Mouse (Mus musculus) midbrain, embryonic 16.5 days (tissue): ENCODE measurements at regions not wholly inside any gene's neighbourhood (a gene's known extent, or its start where the extent isn't known, plus 50 kb on each side); places are given as distances from the start of the nearest gene placed in this dataset.

Source experiments
- ATAC-seq: fragments of 200-750 bp; cut with Nextera tagmentation; 2 replicates; pipeline ENCODE4 v1.8.0; 2017; ENCODE audit warnings: moderate TSS enrichment
- H3K27ac ChIP-seq: fragments of 300-500 bp; sonication (generic); 2 replicates; pipeline ENCODE4 v1.5.1; 2014; ENCODE audit warnings: mild to moderate bottlenecking, low read length, mixed read lengths
- H3K27me3 ChIP-seq: fragments of 300-500 bp; sonication (generic); 2 replicates; pipeline ENCODE4 v1.6.1; 2014; ENCODE audit warnings: low read depth, low read length, mixed read lengths; ENCODE audit not compliant: control insufficient read depth, insufficient read depth
- H3K36me3 ChIP-seq: fragments of 300-500 bp; sonication (generic); 2 replicates; pipeline ENCODE4 v1.6.1; 2014; ENCODE audit warnings: mild to moderate bottlenecking, low read length, moderate library complexity, mixed read lengths; ENCODE audit not compliant: control insufficient read depth, insufficient read depth
- H3K4me1 ChIP-seq: fragments of 300-500 bp; sonication (generic); 2 replicates; pipeline ENCODE4 v1.6.1; 2014; ENCODE audit warnings: mild to moderate bottlenecking, low read length, mixed read lengths; ENCODE audit not compliant: control insufficient read depth, insufficient read depth
- H3K4me2 ChIP-seq: fragments of 300-500 bp; sonication (generic); 2 replicates; pipeline ENCODE4 v1.6.1; 2014; ENCODE audit warnings: mild to moderate bottlenecking, low read length, mixed read lengths
- H3K4me3 ChIP-seq: fragments of 300-500 bp; sonication (generic); 2 replicates; pipeline ENCODE4 v1.5.1; 2014; ENCODE audit warnings: low read depth, mild to moderate bottlenecking, low read length, moderate library complexity, mixed read lengths
- H3K9ac ChIP-seq: fragments of 300-500 bp; sonication (generic); 2 replicates; pipeline ENCODE4 v1.6.1; 2014; ENCODE audit warnings: low read depth, low read length, mixed read lengths
- H3K9me3 ChIP-seq: fragments of 300-500 bp; sonication (generic); replicated peaks from 2 replicates; pipeline ENCODE4 v1.6.1; 2014; ENCODE audit warnings: mild to moderate bottlenecking, low read length, mixed read lengths; ENCODE audit not compliant: control insufficient read depth, poor library complexity, severe bottlenecking
- WGBS: fragments of 180-500 bp; shearing (Covaris S2); extraction: QIAGEN DNeasy Blood & Tissue Kit; methylation state at CpG from one replicate; pipeline ENCODE4 v1.1.7; 2014; 5-methylcytosine and 5-hydroxymethylcytosine counted together

DNA sequence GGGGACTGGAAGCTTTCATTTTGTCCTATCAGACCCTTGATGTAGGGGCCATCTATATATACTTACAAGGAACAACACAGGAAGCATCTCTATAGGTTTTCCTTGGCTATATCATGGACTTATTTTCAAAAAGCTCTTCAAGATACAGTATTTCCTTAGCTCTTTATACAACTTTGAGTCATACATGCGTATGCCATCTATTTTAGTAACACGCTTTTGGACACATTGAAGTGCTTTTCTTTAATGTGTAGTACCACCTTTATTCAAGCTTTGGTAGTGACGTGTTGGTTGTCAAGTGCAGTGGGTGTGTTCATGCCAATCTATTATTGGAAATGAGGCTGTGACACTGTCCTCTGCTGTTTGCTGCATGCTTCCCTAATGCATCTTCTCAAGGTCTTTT, 202.1 kb upstream of the Cdh6 start:
- ATAC-seq, result no peak
- Histone ChIP-seq H3K9me3 (no peaks in the 10 kb centered on the region), H3K4me2 (no peak overlapping the region), H3K4me1 (no peaks in the 10 kb centered on the region), H3K9ac (no peak overlapping the region), H3K36me3 (no peaks in the 10 kb centered on the region), H3K4me3 (no peak overlapping the region), H3K27ac (no peak overlapping the region), H3K27me3 (no peaks in the 10 kb centered on the region)
- 90% methylated on average over 3 of the region's 3 CpGs for WGBS

DNA sequence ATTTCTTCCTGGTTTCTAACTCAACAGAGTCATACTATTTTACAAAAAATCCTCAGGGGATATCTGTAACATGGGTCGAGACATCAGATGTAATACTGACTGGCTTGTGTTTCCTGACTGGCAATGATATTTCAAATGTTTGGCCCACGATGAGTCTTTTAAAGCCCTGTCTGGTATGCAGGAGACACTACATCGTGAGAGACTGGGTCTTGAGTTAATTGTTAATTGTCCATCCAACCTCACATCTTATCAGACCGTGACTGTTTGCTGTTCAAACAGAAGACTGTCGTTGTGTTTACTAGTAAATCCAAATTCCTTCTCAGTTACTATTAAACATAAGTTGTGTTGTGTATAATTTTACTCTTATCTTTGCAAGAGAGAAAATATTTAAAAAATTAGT, 195.3 kb upstream of the Cdh6 start:
- no peak overlapping the region for H3K4me2 ChIP-seq
- WGBS, result 82% methylated on average over 5 of the region's 5 CpGs
- no peak overlapping the region for H3K27ac ChIP-seq
- ATAC-seq, result no peak
- no peaks in the 10 kb centered on the region for H3K36me3 ChIP-seq
- no peaks in the 10 kb centered on the region for H3K9me3 ChIP-seq
- no peaks in the 10 kb centered on the region for H3K27me3 ChIP-seq
- H3K9ac ChIP-seq, result no peak overlapping the region
- no peak overlapping the region for H3K4me3 ChIP-seq
- no peaks in the 10 kb centered on the region for H3K4me1 ChIP-seq

DNA sequence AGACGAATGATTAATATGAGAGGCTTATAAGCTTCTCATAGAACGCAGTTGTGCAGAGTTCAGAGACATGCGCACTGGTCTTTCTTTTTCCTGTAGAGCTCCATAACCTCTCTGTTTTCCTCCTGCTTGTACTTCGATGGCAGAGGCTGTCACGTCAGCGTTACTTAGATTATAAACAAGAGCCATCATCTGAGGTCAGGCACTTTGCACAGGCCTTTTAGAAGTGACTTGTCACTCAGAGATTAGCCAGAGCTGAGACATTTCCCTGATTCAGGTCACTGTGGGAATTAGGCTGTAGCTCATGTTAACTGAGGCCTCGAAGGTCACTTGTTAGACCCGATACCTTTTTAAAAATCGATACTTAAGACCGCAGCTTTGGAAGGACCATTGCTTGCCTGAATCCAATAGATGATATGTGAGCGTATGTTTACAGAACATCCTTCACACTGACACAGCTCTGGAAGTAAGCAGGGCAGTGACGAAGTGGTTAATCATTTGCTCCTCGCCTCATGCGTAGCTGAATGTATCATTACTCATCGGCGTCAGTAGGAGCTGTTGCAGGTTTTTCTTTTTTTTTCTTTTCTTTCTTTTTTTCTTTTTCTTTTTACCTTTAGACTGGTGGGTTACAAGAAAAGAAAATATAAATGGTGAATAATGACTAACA, 193.9 kb upstream of the Cdh6 start:
- no peak for ATAC-seq
- H3K27me3 ChIP-seq, result no peaks in the 10 kb centered on the region
- H3K4me2 ChIP-seq, result no peak overlapping the region
- no peak overlapping the region for H3K27ac ChIP-seq
- 80% methylated on average over 16 of the region's 16 CpGs for WGBS
- H3K4me1 ChIP-seq, result no peaks in the 10 kb centered on the region
- H3K9me3 ChIP-seq, result no peaks in the 10 kb centered on the region
- no peak overlapping the region for H3K9ac ChIP-seq
- H3K4me3 ChIP-seq, result no peak overlapping the region
- no peaks in the 10 kb centered on the region for H3K36me3 ChIP-seq

DNA sequence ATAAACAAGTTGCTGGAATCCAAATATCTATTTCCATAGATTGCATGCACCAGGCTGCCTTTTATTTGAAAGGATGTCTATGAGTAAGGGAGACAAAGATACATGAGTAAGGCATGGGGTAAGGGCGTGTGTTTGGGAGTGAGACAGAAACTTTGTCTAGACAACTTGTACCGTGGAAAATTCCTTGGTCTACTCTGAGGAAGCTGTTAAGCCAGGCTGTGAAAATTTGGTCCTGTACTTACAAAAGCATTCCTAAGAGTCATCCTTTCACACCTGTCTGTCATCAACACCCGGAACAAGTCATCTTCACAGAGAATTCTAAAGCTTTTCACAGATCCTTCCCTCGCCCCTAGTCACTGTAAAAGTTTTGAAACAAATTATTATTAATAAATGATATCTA, 193.1 kb upstream of the Cdh6 start:
- H3K27ac ChIP-seq, result no peak overlapping the region
- H3K9me3 ChIP-seq, result no peaks in the 10 kb centered on the region
- no peak overlapping the region for H3K4me3 ChIP-seq
- no peaks in the 10 kb centered on the region for H3K36me3 ChIP-seq
- ATAC-seq, result no peak
- no peak overlapping the region for H3K9ac ChIP-seq
- no peaks in the 10 kb centered on the region for H3K4me1 ChIP-seq
- no peak overlapping the region for H3K4me2 ChIP-seq
- WGBS, result 82% methylated on average over 4 of the region's 4 CpGs
- no peaks in the 10 kb centered on the region for H3K27me3 ChIP-seq

DNA sequence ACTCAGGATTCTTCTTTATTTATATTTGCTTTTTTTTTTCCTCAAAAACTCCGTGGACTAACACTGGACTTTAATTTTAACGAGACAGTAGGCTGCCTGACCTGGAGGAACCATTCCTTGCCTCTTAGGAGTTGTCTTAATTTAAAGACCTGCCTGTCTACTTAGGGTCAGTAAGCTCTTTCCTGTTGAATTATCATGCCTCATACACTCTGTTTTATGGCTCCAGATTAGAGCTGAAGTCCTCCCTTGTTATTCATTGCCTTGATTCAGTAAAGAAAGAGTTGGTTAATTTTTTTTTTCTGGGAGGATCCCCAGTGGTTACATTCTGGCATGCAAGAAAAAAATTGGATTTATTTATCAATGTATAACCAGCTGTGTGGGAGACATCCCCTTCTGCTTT, 187.3 kb upstream of the Cdh6 start:
- 53% methylated on average over 2 of the region's 2 CpGs for WGBS
- H3K9ac ChIP-seq, result no peak overlapping the region
- no peak overlapping the region for H3K4me3 ChIP-seq
- H3K36me3 ChIP-seq, result no peaks in the 10 kb centered on the region
- no peaks in the 10 kb centered on the region for H3K4me1 ChIP-seq
- H3K9me3 ChIP-seq, result no peaks in the 10 kb centered on the region
- ATAC-seq, result no peak
- H3K4me2 ChIP-seq, result no peak overlapping the region
- H3K27me3 ChIP-seq, result no peaks in the 10 kb centered on the region
- H3K27ac ChIP-seq, result no peak overlapping the region

DNA sequence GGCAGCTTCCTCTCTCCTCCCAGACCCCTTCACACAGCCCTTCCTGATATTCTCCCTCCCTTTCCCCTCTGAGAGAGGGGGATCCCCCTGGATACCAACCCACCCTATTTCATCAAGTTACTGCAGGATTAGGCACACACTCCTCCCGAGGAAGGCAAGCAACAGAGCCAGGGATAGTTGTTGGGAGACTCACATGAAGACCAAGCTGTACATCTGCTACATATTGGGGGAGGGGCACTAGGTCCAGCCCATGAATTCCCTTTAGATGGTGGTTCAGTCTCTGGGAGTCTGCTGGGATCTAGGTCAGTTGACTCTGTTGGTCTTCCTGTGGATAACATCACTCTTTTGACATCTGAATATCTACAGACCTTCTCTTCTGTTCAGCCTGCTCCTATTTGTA, 185.6 kb upstream of the Cdh6 start:
- no peaks in the 10 kb centered on the region for H3K4me1 ChIP-seq
- 55% methylated on average over 1 of the region's 1 CpGs for WGBS
- no peak overlapping the region for H3K9ac ChIP-seq
- ATAC-seq, result no peak
- H3K27me3 ChIP-seq, result no peaks in the 10 kb centered on the region
- no peak overlapping the region for H3K27ac ChIP-seq
- no peaks in the 10 kb centered on the region for H3K9me3 ChIP-seq
- no peaks in the 10 kb centered on the region for H3K36me3 ChIP-seq
- no peak overlapping the region for H3K4me2 ChIP-seq
- H3K4me3 ChIP-seq, result no peak overlapping the region

DNA sequence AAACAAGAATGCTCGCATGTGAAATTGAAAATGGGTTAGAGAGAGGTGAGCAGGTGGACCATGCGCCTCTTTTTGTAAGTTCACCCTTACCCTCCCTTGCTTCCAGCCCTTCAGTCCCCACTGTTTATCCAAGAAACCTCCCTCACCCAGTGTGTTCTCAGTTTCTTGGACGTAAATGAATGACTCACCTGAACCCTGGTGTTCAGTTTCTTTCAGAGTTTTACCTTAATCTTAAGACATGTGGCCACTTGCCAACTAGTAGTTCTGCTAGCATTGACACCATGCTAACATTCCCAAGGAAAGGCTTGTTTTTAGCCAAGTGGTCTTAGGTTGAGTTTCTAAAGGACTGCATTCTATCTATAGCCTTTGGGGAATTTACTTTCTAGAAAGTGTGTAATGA, 176.8 kb upstream of the Cdh6 start:
- whole genome bisulfite sequencing, result 85% methylated on average over 3 of the region's 3 CpGs
- no peaks in the 10 kb centered on the region for H3K36me3 ChIP-seq
- H3K4me3 ChIP-seq, result no peak overlapping the region
- ATAC-seq, result no peak
- no peak overlapping the region for H3K9ac ChIP-seq
- no peaks in the 10 kb centered on the region for H3K4me1 ChIP-seq
- H3K27ac ChIP-seq, result no peak overlapping the region
- no peak overlapping the region for H3K4me2 ChIP-seq
- no peaks in the 10 kb centered on the region for H3K27me3 ChIP-seq
- H3K9me3 ChIP-seq, result no peaks in the 10 kb centered on the region

DNA sequence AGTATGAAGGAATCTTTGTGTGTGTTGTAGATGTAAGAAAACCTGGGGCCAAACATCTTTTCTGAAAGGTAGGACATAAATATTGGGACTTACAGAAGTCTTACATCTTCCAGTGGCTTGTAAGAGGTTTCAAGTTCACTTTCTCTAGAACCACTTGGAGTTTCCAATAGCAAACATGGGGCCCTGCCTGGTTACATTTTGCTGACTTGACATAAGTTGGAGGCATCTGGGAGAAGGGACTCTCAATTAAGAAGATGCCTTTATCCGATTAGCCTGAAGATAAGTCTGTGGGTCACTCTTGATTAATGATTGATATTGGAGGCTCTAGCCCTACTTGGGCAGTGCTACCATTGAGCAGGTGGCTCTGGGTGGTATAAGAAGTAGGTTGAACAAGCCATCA, 162.9 kb upstream of the Cdh6 start:
- no peak overlapping the region for H3K4me2 ChIP-seq
- 100% methylated on average over 1 of the region's 1 CpGs for WGBS
- H3K36me3 ChIP-seq, result no peaks in the 10 kb centered on the region
- ATAC-seq, result no peak
- no peak overlapping the region for H3K27ac ChIP-seq
- H3K4me1 ChIP-seq, result no peaks in the 10 kb centered on the region
- no peak overlapping the region for H3K4me3 ChIP-seq
- H3K27me3 ChIP-seq, result no peaks in the 10 kb centered on the region
- H3K9me3 ChIP-seq, result no peaks in the 10 kb centered on the region
- H3K9ac ChIP-seq, result no peak overlapping the region

DNA sequence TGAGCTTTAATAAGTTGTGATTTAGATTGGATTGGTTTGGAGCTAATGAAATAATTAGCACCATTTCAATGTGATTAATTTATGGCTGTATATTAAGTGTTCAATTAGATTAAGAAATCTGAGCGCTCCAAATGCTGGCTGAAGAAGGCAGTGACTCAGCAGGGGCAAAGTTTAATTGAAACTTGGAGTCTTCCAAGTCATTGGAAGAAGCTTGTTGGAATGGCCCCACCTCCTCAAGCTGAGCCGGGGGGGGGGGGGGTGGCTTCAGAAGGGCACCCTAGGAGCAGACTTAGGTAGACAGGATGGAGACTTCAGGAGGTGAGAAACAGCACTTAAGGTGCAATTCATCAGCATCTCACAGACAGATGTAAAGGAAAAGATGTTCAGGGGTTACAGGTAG, 151.0 kb upstream of the Cdh6 start:
- ATAC-seq, result no peak
- Histone ChIP-seq H3K27ac (no peak overlapping the region), H3K36me3 (no peaks in the 10 kb centered on the region), H3K4me2 (no peak overlapping the region), H3K27me3 (no peaks in the 10 kb centered on the region), H3K4me1 (peaks cover 3% of the 10 kb centered on the region; the same call in 1 of the 2 replicates), H3K9me3 (no peaks in the 10 kb centered on the region), H3K9ac (no peak overlapping the region), H3K4me3 (no peak overlapping the region)
- WGBS, result 60% methylated on average over 2 of the region's 2 CpGs
